Mouse (Mus musculus): ENCODE results near the gene Sapcd1.
"Not testable (repeated sequence)": the region's sequence is repeated elsewhere in the genome, so short reads cannot be mapped to it uniquely, and the experiment has no call there.

The Sapcd1 gene

DNA sequence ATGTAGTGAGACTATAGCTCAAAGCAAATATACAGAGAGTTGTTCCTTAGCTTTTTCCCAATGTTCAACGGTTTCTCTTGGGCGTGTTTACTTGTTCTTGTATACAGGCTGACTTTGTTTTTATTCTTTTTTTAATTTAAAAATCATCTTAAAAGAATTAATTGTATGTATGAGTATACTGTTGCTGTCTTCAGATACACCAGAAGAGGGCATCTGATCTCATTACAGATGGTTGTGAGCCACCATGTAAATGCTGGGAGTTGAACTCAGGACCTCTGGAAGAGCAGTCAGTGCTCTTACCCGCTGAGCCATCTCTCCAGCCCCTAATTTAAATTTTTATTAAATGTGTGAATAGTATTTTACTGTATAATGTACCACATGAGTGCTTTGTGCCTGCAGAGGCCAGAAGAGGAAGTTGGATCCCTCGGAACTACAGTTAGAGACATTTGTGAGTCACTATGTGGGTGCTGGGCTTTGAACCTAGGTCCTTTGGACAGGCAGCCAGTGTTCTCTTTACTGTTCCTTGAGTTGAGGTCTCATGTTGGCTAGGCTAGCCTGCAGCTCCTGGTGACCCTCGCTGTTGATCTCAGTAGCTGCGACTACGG is 20.3 kb downstream of the Sapcd1 start:
- DNase-seq (ENCODE audit: low spot score in 2 of 2): no peak

DNA sequence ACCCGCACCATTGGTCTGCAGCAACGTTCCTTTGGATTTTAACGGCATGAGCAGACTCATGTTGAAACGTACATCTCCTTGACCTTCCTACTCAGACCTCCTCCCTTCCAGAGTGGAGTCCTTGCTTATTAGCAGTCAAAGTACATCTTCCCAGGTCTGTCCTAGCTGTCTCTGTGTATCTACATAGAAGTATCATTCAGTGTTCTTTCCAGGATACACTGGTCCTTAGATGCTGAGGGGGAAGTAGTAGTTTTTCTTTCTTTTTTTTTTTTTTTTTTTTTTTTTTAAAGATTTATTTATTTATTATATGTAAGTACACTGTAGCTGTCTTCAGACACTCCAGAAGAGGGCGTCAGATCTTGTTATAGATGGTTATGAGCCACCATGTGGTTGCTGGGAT is 21.9 kb downstream of the Sapcd1 start:
- not testable (repeated sequence) for DNase-seq (ENCODE audit: low spot score in 2 of 2)

DNA sequence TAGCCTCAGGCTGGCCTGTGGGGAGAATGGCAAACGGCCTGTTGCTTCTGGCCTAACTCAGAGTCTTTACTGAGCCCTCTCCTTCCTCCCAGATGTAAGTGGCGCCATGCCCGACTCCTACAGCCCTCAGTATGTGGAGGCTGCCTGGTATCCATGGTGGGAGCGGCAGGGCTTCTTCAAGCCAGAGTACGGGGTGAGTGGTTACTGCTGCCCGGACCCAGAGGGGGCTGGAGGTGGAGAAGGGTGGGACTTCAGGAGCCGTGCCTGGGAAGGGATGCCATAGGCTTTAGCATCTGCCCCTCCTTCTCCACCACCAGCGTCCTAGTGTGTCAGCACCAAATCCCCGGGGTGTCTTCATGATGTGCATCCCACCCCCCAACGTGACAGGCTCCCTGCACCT is 22.7 kb downstream of the Sapcd1 start:
- no peak for DNase-seq (ENCODE audit: low spot score in 2 of 2)

DNA sequence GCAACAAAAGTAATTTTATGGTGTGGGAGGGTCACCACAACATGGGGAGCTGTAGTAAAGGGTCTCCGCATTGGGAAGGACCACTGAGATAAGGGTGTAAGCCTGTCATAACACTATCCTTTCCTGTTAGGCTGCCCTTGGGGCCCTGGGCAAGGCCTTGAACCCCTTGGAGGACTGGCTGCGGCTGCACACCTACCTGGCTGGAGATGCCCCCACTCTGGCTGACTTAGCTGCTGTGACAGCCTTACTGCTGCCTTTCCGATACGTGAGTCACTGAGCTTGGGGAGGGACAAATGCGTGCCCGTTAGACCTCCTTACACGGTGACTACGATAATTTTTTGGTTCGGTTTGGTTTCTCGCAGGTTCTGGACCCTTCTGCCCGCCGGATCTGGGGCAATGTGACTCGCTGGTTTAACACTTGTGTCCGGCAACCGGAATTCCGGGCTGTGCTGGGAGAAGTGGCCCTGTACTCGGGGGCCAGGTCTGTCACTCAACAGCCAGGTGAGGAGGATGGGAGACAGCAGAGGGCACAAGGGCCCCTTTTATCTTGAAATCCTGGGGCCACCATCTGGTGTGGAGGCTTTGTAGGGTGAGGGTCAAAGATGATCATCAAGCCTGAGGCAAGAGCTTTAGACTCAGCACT is 23.6 kb downstream of the Sapcd1 start:
- DNase-seq (ENCODE audit: low spot score in 2 of 2): no peak

DNA sequence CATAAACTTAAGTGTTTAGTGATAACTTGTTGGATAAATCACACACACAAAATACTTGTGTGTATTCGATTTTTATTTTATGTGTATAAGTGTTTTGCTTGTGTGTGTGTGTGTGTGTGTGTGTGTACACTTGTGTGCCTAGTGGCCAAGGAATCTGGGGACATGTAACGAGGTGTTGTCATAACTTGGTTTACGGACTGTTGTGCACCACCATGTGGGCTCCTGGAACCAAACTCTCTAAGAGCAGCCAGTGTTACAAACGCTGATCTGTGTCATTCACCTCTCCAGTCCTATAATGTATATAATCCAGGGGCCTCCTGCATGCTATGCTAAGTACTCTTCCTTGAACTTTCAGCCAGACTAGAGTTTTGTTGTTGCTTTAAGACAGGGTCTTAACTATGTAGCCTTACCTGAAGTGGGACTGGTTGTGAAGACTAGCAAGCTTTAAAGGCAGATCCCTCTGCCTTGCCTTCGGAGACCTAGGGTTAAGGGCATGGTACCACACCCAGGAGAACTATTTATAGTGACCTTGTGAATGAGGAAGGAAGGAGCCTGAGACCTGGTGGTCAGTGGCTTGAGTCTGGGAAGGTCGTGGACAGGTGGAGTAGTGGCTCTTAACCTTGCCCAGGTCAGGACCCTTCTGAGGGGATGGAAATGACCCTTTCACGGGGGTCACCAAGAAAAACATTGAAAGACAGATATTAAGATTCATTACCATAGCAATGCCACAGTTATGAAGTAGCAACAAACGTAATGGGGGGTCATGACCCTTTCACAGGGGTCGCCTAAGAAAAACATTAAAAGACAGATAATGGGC is 24.6 kb downstream of the Sapcd1 start:
- no peak for DNase-seq (ENCODE audit: low spot score in 2 of 2)

DNA sequence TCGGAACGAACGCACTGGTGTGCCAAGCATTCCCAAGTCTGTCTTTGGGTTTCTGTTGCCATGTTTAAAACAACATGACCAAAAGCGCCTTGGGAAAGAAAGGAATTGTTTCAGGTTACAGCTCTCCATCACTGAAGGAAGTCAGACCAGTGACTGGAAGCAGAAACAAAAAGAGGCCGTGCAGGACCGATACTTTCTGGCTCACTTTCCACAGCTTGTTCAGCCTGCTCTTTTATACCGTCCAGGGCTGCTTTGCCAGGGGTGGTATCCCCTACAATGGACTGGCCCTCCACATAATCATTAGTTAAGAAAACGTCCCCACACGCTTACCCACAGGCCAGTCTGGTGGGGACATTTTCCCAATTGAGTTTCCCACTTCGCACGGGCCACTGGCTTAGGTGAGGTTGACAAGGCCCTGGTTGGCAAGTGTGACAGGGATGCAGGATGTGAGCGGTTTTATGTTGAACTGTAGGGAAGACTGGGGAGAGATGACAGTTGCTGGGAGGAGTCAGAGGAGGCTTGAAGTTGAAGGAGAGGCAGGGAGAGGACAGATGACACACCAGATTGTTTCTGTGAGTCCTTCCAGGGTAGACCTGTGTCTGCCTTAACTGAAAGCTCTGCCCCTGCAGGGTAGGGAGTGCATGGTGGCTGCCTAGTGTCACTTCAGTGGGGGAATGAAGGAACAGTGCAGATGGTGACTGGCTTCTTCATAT is 25.5 kb downstream of the Sapcd1 start:
- no peak for DNase-seq (ENCODE audit: low spot score in 2 of 2)

DNA sequence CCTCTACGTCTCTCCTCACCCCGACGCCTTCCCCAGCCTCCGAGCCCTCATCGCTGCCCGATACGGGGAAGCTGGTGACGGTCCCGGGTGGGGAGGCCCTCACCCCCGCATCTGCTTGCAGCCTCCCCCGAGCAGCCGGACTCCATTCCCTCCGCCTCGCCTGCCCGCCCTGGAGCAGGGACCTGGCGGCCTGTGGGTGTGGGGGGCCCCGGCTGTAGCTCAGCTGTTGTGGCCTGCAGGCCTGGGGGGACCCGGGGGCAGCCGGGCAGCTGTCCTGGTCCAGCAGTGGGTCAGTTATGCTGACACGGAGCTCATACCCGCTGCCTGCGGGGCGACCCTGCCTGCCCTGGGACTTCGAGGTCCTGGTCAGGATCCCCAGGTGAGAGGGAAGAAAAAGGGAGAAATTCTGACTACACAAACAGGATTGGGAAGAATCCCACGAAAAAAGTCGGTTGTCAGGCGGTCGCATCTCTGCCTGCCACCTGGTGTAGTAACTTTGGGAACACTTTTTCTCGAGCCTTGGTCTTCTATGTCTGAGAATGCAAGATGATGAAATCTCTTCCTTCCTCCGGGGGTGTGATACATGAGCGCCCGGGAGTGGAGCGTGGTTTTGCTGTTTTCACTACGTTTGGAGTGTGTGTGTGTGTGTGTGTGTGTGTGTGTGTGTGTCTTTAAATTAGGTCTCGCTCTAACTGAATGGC is 26.2 kb downstream of the Sapcd1 start:
- peak; percentile 48 to 51 for DNase-seq (ENCODE audit: low spot score in 2 of 2)

DNA sequence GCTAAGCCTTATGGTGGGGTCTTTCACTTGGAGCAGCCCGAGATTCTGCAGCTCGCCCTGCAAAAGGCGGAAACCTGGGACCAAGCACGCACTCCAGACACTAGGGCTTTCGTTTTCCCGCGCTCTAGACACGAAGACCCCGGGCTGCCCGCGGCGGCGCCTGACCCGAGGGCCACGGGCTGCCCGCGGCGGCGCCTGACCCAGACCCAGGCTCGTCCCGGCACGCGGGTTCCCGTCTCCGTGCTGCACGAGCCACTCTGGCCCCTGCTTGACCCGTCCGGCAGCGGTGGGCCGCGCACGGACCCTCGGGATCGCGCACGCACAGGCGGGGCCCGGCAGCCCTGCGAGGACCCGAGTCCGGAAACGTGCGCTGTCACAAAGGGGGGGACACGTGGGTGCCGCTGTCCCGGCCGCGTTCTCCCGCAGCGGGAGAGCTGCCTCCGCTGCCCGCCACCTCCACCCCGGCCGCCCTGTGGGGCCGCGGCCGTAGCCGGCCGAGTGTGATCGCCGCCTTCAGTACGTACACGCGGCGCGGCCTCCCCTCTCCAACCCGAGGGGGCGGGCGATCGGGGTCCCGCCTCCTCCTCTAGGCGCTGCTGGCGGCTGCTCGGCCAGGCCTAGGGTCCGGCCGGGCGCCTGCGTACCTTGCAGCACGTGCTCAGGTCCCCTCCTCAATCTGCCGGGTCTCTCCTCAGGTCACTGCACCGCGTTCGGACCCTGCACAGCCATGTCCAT is 26.9 kb downstream of the Sapcd1 start, which contains the start of gene Vars:
TSS of gene Vars (plus strand) at position 271 of the 735 bp plus-strand sequence.
- DNase-seq (ENCODE audit: low spot score in 2 of 2): peak; percentile 72 to 80

DNA sequence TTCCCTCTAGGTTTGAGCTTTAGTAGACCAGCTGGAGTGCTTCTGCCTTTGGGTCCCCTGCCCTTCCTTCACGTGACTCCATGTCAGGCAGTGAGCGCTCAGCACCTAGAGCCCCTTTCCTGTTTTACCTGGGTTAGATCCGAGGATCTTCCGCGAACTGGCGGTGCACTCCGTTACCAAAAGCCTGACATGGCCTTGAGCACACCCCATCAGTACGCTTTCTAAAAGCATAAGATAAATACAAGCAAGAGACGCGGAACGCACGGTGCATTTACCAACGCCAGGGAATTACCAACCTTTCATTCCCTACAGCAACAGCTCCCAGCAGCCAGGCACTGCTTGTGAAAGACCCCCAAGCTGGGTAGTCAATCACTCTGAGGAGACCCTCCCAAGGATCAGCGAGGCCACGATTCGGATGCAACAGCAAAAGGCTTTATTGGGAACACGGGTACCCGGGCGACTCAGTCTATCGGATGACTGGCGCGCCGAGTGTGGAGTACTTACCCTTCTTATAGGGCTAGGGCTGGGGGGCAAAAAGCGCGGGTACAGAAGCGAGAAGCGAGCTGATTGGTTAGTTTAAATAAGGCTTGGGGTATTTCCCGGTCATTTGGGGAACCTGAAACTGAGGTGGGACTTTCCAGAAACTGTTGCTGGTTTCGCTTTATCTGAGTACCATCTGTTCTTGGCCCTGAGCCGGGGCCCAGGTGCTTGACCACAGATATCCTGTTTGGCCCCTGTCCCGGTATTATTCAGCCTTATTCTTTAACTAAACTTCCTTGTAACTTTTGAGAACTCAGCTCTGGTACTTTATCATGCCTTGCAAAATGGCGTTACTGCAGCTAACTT is 27.7 kb downstream of the Sapcd1 start:
- DNase-seq (ENCODE audit: low spot score in 2 of 2): not testable (repeated sequence)

DNA sequence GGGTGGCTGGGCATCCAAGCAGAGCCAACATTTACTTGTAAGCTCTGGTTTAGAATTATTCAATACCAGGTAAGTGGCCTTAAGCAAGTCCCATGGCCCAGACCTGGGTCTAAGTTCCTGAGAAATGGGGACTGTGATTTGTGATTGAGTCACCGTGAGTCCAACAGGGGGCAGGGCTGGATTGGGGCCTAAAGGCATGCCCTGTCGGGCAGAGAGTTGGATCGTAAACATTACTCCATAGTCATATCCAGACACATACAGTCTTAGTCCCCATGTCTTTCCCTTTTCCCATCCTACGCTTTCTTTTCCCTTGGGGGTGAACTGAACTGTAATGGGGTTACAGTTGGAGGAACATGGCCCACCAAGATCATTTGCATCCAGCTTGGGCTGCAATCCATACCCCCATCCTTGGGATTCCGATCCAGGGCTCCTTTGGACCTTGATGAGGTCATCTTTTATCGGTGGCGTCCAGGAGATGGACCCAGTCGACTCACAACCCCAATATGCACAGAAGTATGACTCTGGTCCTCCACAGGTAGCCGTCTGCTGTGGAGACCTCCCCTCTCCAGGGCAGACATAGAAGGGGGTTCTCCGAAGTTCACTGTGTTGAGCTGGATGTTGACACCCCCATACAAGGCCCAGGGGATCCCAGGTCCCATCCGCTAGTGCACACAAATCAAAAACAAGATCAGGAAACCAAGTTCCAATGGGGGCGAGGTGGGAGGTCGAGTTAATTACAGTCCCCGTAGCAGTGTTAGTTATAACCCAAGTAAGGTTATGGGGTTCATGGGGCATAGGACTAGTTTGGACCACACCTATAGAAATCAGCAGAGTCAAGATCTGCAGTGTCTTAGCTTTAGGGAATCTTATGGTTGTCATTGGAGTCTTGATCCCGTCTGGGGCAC is 29.0 kb downstream of the Sapcd1 start:
- no peak for DNase-seq (ENCODE audit: low spot score in 2 of 2)

DNA sequence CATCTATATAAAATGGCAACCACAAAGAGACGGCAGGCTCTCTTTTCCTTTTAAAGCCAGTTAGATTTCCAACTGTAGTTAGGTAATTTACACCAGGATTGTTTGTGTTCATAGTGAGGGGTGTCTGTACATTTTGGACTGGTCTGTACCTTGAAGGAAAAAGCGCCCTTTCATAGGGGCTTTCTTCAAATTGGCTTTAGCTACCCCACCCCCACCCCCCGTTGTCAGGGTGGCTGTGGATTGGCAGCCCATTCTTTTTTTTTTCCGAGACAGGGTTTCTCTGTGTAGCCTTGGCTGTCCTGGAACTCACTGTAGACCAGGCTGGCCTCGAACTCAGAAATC is 30.7 kb downstream of the Sapcd1 start:
- DNase-seq (ENCODE audit: low spot score in 2 of 2): no peak

DNA sequence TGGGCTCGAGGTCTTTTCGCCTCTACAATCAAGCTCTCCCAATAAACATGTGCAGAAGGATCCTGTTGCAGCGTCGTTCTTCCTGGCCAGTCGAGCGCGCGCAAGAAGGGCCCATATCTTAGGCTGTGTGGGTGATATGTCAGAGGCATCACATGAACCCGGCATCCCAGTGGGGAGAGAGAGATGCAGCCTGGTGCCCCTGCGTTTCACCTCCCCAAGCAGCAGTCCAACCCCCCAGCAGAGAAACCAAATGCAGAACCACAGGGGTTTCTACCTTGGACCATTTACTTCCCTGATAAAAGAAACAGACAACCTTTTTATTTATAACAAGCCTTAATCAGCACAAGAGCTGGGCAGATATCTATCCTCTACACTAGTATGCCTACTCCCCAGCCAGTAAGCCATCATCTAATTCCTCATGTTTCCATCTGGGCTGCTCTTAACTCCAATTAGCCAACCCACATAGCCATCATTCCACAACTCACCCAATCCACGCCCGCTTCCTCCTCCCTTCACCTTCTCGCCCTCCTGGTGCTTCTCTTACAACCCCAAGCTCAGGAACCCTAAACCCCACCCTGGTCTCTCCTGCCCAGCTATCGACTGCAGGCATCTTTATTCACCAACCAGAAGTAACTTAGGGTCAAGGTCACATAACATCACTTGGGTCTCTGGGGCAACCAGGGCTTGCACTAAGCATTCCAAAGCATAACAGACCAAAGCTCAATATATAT is 31.2 kb downstream of the Sapcd1 start:
- DNase-seq (ENCODE audit: low spot score in 2 of 2): no peak

DNA sequence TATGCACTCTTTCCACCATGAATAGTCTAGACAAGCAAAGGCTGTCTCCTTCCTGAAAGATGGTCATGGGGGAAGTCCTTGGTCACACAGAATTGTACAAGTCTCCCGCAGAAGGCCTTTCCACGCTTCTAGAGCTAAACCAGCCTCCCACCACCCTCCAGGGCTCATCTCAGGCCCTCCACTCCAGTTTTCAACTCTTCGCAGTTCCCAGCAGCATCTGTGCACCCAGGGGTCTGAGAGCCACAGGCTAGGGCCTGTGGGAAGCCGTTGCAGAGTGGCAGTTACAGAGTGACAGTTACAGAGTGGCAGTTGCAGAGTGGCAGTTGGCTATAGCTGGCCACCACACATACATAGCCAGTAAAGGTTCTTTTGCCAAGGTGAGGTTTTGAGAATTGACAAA is 31.9 kb downstream of the Sapcd1 start:
- not testable (repeated sequence) for DNase-seq (ENCODE audit: low spot score in 2 of 2)

DNA sequence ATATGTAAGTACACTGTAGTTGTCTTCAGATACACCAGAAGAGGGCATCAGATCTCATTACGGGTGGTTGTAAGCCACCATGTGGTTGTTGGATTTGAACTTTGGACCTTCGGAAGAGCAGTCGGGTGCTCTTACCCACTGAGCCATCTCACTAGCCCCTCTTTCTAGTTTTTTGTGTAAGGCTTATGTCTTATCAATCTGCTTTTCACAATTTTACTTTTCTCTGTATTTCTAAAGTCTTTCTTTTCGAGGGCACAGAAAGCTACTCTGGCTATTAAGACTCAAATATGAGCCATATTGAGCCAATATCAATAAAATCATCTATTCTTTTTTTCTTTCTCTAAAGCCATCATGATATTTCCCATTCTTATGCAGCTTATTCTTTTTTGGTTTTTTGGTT is 32.6 kb downstream of the Sapcd1 start:
- not testable (repeated sequence) for DNase-seq (ENCODE audit: low spot score in 2 of 2)

DNA sequence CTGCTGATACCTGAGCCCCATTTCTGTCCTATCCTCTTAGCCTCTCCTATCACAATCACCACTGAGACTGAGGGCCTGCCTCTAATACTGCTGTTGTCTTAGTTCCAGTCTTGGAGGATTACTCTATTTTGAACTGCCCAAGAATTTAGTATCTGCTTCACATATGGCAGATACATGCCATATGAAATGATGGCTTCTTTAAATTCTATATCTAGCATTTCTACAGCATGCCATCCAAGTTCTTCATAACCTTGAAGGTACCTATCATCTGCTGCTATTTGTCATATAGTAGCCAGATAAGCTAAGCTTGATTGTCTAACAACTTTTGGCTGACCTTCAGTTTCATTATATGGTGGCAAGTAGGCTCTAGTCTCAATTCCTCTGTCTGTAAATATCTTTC is 33.1 kb downstream of the Sapcd1 start:
- DNase-seq (ENCODE audit: low spot score in 2 of 2): no peak

DNA sequence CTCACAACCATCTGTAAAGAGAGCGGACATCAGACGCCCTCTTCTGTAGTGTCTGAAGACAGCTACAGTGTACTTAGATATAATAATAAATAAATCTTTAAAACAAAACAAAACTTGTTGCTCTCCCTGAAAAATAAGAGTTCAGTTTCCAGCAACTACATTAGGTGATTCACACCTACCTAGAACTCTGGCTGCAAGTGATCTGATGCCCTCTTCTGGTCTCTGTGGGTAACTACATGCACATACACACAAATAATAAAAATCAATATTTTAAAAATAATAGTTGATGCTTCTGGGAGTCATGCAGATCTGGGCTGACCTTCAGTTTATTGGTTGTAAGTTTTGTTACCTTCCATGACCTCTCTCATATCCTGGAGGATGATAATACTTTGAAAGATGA is 43.6 kb downstream of the Sapcd1 start:
- no peak for DNase-seq (ENCODE audit: low spot score in 2 of 2)

DNA sequence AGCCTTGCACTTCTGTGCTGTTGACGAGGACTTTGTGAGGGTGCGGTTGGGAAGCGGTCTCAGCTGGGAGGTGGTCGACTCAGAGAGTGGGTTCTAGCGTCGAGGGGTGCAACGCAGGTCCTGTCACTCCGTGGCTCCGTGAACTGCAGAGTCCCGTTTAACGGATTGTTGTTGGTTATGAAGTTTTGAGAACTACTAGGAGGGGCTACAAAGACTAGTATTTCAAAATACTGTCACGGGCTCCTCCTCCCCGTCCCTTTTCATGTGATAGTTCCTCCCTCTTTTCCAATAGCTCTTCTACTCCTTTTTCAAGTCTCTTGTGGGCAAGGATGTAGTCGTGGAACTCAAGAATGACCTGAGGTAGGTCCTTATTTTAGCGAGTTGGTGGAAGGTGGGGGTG is 45.5 kb downstream of the Sapcd1 start:
- no peak for DNase-seq (ENCODE audit: low spot score in 2 of 2)

DNA sequence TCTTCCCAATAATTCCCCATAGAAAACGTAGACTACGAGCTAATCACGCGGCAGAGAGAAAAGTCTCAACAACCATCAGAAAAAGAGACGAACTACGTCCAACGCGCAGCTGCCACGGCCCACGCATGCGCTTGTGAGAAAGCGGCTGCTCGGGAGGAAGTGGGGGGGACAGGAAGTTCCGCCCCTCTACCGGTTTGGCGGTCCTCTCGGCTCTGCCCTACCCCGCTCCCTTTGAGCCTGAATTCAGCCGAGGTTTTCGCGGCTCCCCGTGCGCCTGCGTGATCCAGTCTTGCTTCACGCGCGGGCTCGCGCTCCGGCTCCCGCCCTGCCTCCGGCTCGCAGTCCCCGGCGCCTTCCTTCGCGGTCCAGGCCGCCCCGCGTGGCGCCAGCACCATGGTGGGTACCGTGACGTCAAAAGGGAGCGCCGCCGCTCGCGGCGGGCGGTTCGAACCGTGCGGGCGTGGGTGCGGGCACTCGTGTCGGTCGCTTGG is 46.1 kb downstream of the Sapcd1 start, which contains the start of gene Lsm2:
TSS of gene Lsm2 (plus strand) at position 173 of the 491 bp plus-strand sequence.
- peak; percentile 91 to 94 for DNase-seq (ENCODE audit: low spot score in 2 of 2)

Data from right cerebral cortex, adult 2 months (tissue).